Mouse (Mus musculus) liver, postnatal 0 days (tissue): ENCODE results near the gene Lca5l.

Source experiments
- CTCF ChIP-seq: sonication (generic); IDR thresholded peaks from 2 replicates; pipeline ENCODE4 v1.5.1; 2016; ENCODE audit warnings: antibody characterized with exemption, low read depth
- EP300 ChIP-seq: IDR thresholded peaks from 2 replicates; pipeline ENCODE4 v1.6.1; 2016; ENCODE audit warnings: antibody characterized with exemption, low read depth, mild to moderate bottlenecking

- no peak for TF ChIP-seq CTCF
- TF ChIP-seq EP300 = no peak
Observed at GRCm38 (mm10) chr16:96200702-96201028, 8.6 kb upstream of the Lca5l start.
